Mouse (Mus musculus) G1E (cell line): ENCODE data around the gene Tpmt.

Source experiments
- CTCF ChIP-seq: IDR thresholded peaks from 2 replicates; pipeline ENCODE4 v1.5.1; 2012; ENCODE audit warnings: low read depth, low read length, inconsistent platforms, mixed read lengths
- GATA1 ChIP-seq: IDR thresholded peaks from 2 replicates; pipeline ENCODE4 v1.6.1; 2012; ENCODE audit warnings: borderline replicate concordance, low read length, inconsistent platforms, mixed read lengths
- GATA2 ChIP-seq: IDR thresholded peaks from 2 replicates; pipeline ENCODE4 v1.6.1; 2012; ENCODE audit warnings: low read depth, low read length, inconsistent platforms, borderline replicate concordance
- POLR2AphosphoS5 ChIP-seq: IDR thresholded peaks from 2 replicates; pipeline ENCODE4 v1.6.1; 2012; ENCODE audit warnings: low read depth, low read length, inconsistent platforms; ENCODE audit not compliant: insufficient replicate concordance

DNA sequence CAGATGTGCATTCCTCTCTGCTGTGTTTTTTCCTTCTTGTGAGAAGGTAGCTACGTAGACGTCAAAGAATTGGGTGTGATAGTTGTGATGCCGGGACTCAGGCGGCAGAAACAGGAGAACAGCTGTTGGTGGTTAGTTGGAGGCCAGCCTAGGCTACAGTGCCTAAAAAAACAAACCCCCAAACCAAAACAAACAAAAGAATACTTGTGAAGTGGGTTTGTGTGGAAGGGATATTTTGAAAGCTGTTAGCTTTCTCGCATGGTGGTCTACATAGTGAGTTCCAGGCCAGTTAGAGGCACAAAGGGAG lies 29.4 kb downstream of the Tpmt start:
- no peak for TF ChIP-seq CTCF
- no peak for TF ChIP-seq GATA1
- TF ChIP-seq POLR2AphosphoS5, result no peak
- no peak for TF ChIP-seq GATA2
